Mouse (Mus musculus) hindbrain, embryonic 10.5 days (tissue): ENCODE measurements around the gene Gstm1. TPM values are rescaled to one million over a fixed set of nuclear protein-coding genes. Genes with fewer than 3 reads are reported as not detected.
"Not testable (repeated sequence)": the region's sequence is repeated elsewhere in the genome, so short reads cannot be mapped to it uniquely, and the experiment has no call there.

Source experiments
- DNase-seq: peaks from one replicate; pipeline ENCODE4 v3.0.0-alpha.2; 2017; ENCODE audit warnings: low spot score
- H3K27ac ChIP-seq: fragments of 300-500 bp; sonication (generic); 2 replicates; pipeline ENCODE4 v1.5.1; 2016; ENCODE audit warnings: mild to moderate bottlenecking, moderate library complexity
- H3K27me3 ChIP-seq: fragments of 300-500 bp; sonication (generic); 2 replicates; pipeline ENCODE4 v1.6.1; 2016; ENCODE audit warnings: mild to moderate bottlenecking; ENCODE audit not compliant: poor library complexity, insufficient read depth, severe bottlenecking
- H3K36me3 ChIP-seq: fragments of 300-500 bp; sonication (generic); 2 replicates; pipeline ENCODE4 v1.6.1; 2016; ENCODE audit warnings: mild to moderate bottlenecking, moderate library complexity
- H3K4me1 ChIP-seq: fragments of 300-500 bp; sonication (generic); replicated peaks from 2 replicates; pipeline ENCODE4 v1.6.1; 2016; ENCODE audit warnings: mild to moderate bottlenecking
- H3K4me3 ChIP-seq: fragments of 300-500 bp; sonication (generic); 2 replicates; pipeline ENCODE4 v1.5.1; 2016; ENCODE audit warnings: mild to moderate bottlenecking, moderate library complexity
- H3K9me3 ChIP-seq: fragments of 300-500 bp; sonication (generic); 2 replicates; pipeline ENCODE4 v1.6.1; 2016; ENCODE audit warnings: mild to moderate bottlenecking, moderate library complexity
- WGBS: fragments of 180-500 bp; shearing (Covaris S2); methylation state at CpG from one replicate; pipeline ENCODE4 v1.1.7; 2016; 5-methylcytosine and 5-hydroxymethylcytosine counted together
- polyA plus RNA-seq: library from polyadenylated mRNA; unstranded; fragments of >200 nt; fragmentation: Nextera tagmentation; extraction: Ambion mirVana; gene quantifications from 2 replicates; pipeline ENCODE4 v1.2.1, GENCODE M21; 2016

Gstm1 gene
- polyA plus RNA-seq, 1 experiment from 2014 or later: 44.4 TPM

GRCm38 (mm10) chr3:107974237-107974636 is 43.5 kb downstream of the Gstm1 start:
- 88% methylated on average over 1 of the region's 1 CpGs for WGBS
- Histone ChIP-seq H3K36me3 (no peaks in the 10 kb centered on the region), H3K27me3 (no peaks in the 10 kb centered on the region), H3K27ac (no peak overlapping the region), H3K4me3 (no peak overlapping the region), H3K9me3 (no peaks in the 10 kb centered on the region), H3K4me1 (no peaks in the 10 kb centered on the region)
- DNase-seq: no peak

DNA sequence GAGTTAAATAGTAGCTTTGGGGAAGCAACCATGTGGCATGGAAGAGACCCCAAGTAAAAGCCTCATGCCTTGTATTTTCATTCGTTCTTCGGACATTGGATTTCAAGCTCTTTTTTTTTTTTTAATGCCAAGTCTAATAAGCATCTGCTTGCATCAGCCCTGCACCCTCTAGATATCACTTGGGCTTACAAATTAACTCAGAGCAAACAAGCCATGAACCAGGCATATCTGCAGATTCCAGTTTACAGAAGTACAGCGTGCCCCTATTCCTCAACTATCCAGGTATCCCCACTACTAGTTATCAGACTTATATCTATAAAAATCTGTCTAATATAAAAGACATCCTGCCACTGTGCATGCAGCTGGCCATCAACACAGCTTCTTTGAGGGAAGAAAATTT is 45.7 kb downstream of the Gstm1 start:
- Histone ChIP-seq H3K4me3 (no peak overlapping the region), H3K36me3 (no peaks in the 10 kb centered on the region), H3K9me3 (no peaks in the 10 kb centered on the region), H3K27me3 (no peaks in the 10 kb centered on the region), H3K4me1 (no peaks in the 10 kb centered on the region), H3K27ac (no peak overlapping the region)
- WGBS: 94% methylated on average over 3 of the region's 3 CpGs
- no peak for DNase-seq

- 49% methylated on average over 3 of the region's 3 CpGs for WGBS
- H3K27me3 ChIP-seq, H3K9me3 ChIP-seq, H3K36me3 ChIP-seq, H3K27ac ChIP-seq, DNase-seq, H3K4me1 ChIP-seq, H3K4me3 ChIP-seq: not testable (repeated sequence)
Measured at GRCm38 (mm10) chr3:107971101-107971500, 46.7 kb downstream of the Gstm1 start.

DNA sequence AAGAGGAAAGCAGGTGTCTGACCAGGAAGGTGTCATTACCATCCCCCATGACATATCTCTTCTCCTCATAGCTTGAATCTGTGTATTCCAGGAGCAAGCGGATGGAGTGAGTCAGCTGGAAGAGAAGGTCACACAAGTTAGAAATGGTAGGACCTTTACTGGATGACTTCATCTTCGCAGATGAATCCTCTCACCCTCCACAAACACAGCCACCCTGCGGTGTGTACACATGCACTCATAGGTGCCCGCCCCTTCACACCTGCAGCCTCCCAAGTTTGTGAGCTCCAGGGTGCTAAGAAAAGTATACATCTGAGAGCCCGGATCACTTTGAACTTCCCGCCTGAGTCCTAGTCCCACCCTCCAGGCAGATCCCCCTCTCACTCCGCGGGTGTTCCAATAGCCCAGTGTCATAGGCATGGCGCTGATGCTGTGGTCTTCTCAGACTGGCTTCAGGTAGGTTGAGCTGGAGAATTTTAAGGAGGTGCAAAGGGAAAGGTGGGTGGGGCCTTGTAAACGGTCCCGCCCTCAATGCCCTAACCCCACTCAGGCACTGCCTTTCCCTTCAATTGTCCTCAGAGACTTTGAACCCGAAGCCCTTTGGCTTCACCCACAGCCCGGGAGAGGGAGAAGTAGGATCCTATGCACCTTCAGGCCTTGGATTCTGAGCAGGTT is 48.9 kb downstream of the Gstm1 start, which contains the start of gene Gstm3:
TSS of gene Gstm3 (minus strand) at position 560 of the 672 bp plus-strand sequence.
- H3K36me3 ChIP-seq: no peaks in the 10 kb centered on the region
- H3K9me3 ChIP-seq: no peaks in the 10 kb centered on the region
- DNase-seq: no peak
- WGBS: 65% methylated on average over 13 of the region's 13 CpGs
- no peaks in the 10 kb centered on the region for H3K27me3 ChIP-seq
- peaks cover 10% of the 10 kb centered on the region; the same call in 1 of the 2 replicates for H3K4me1 ChIP-seq
- no peak within 1 kb of the TSS for H3K27ac ChIP-seq
- no peak within 1 kb of the TSS for H3K4me3 ChIP-seq

- Histone ChIP-seq H3K27me3 (no peaks in the 10 kb centered on the region), H3K4me3 (no peak overlapping the region), H3K36me3 (no peaks in the 10 kb centered on the region), H3K4me1 (peaks cover 13% of the 10 kb centered on the region; the same call in 1 of the 2 replicates), H3K27ac (no peak overlapping the region), H3K9me3 (no peaks in the 10 kb centered on the region)
- no peak for DNase-seq
- WGBS: 92% methylated on average over 5 of the region's 5 CpGs
Measured at GRCm38 (mm10) chr3:107966631-107967030, 51.1 kb downstream of the Gstm1 start.

DNA sequence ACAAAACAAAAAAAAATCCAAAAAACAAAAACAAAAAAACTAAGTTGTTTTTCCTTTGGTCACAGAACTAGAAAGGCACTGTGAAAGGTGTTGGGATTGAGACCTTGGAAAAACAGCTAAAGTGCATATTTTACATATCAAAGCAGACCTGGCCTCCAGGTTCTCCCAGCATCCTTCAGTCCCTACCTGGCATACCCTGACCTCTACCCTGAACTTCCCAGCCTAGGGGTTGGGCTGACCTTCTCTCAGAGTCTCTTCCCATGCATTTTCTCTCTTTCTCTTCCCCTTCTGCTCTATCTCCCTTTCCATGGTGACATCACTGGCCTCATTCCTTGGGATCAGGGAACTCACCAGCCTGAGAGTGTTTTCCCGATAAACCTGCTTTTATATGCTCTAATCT is 52.2 kb downstream of the Gstm1 start:
- Histone ChIP-seq H3K4me1 (peaks cover 13% of the 10 kb centered on the region; the same call in 1 of the 2 replicates), H3K27me3 (no peaks in the 10 kb centered on the region), H3K36me3 (no peaks in the 10 kb centered on the region), H3K4me3 (no peak overlapping the region), H3K9me3 (no peaks in the 10 kb centered on the region), H3K27ac (no peak overlapping the region)
- no peak for DNase-seq
- WGBS: 85% methylated on average over 1 of the region's 1 CpGs

DNA sequence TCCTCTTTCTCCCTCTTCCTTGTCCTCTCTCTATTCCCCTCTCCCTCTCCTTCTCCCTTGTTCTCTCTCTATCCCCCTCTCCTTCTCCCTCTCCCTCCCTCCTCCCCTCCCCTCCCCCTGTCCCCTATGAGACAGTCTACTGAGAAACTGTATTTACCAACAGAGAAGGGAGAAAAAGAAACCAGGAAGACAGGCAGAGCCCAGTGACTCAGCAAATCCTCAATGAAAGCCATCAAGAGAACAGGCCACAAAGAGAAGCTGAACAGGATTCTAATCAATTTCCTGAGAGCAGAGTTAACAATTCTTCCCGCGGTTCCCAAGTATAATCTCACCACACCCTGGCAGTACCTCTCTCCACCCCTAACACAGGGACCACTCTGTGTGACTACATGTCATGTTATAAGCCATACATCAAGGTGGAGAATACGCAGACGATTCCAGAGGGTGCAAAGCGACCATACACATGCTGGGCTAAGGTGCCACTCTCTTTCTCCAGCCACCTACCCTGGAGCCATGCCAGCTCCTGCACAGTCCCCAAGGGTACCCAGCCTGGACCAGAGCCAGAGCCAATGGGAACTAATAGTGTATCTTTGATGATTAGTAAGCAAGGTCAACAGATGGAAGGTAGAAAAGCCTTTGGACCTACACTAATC is 53.0 kb downstream of the Gstm1 start:
- H3K27me3 ChIP-seq: no peaks in the 10 kb centered on the region
- H3K36me3 ChIP-seq: no peaks in the 10 kb centered on the region
- H3K9me3 ChIP-seq: no peaks in the 10 kb centered on the region
- 0 out of 2 replicates have a peak overlapping the region, but pooled peaks have one; percentile 8 for H3K27ac ChIP-seq
- DNase-seq: no peak
- 78% methylated on average over 5 of the region's 5 CpGs for WGBS
- peaks cover 13% of the 10 kb centered on the region; the same call in 1 of the 2 replicates for H3K4me1 ChIP-seq
- no peak overlapping the region for H3K4me3 ChIP-seq

DNA sequence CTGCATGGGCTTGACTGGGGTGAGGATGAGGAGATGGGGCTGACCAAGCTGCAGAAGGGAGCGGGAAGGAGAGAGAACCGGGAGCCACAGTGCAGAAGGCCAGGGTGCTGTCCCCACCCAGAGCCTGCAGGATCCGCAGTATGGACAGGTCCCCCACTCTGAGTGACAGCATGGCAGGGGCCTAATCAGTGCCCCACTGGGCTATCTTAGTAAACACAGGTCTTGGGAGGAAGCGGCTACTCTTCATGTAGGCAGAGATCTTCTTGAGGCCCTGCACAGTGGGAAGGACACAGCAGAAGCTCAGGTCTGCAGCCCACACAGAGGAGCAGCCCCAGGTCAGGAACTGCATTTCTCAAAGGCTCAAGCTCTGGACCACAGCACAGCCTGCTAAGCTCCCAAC is 53.7 kb downstream of the Gstm1 start:
- DNase-seq: no peak
- H3K27ac ChIP-seq: 0 out of 2 replicates have a peak overlapping the region, but pooled peaks have one; percentile 8

More for the DNA sequence above, 53.7 kb downstream of the Gstm1 start:
- Histone ChIP-seq H3K9me3 (no peaks in the 10 kb centered on the region), H3K4me1 (peaks cover 13% of the 10 kb centered on the region; the same call in 1 of the 2 replicates), H3K27me3 (no peaks in the 10 kb centered on the region), H3K4me3 (no peak overlapping the region), H3K36me3 (no peaks in the 10 kb centered on the region)
- 69% methylated on average over 4 of the region's 4 CpGs for WGBS

Other genes with a start within 250 kb of the Gstm1 start
- gene Eps8l3, start 140.7 kb downstream of the Gstm1 start, polyA plus RNA-seq: not detected in 2 replicates
- 219 and 233 TPM in 2 replicates for gene Gstm5, start 122.2 kb downstream of the Gstm1 start, polyA plus RNA-seq
- gene Gstm7, start 86.2 kb downstream of the Gstm1 start, polyA plus RNA-seq: 19.3 and 49.5 TPM in 2 replicates
- gene Gstm6, start 74.2 kb downstream of the Gstm1 start, polyA plus RNA-seq: 10.8 and 10.9 TPM in 2 replicates
- not detected in 2 replicates for gene Gstm3, start 48.7 kb downstream of the Gstm1 start, polyA plus RNA-seq
- gene Gstm2, start 31.5 kb downstream of the Gstm1 start, polyA plus RNA-seq: 20.7 and 25.7 TPM in 2 replicates
- 12.8 and 13.9 TPM in 2 replicates for gene Gstm4, start 26.9 kb upstream of the Gstm1 start, polyA plus RNA-seq
- gene Ampd2, start 68.7 kb upstream of the Gstm1 start, polyA plus RNA-seq: 53.3 and 58.7 TPM in 2 replicates
- gene Gnat2, start 74.8 kb upstream of the Gstm1 start, polyA plus RNA-seq: 0.46 and 0.81 TPM in 2 replicates
- gene Gnai3, start 128.2 kb upstream of the Gstm1 start, polyA plus RNA-seq: 178 and 201 TPM in 2 replicates
- gene Gpr61, start 136.9 kb upstream of the Gstm1 start, polyA plus RNA-seq: 0.95 and 1.4 TPM in 2 replicates
- gene Amigo1, start 168.4 kb upstream of the Gstm1 start, polyA plus RNA-seq: 5.8 and 6.2 TPM in 2 replicates
- gene Cyb561d1, start 183.2 kb upstream of the Gstm1 start, polyA plus RNA-seq: 5.2 TPM in 2 replicates
- 24.2 and 26.8 TPM in 2 replicates for gene Atxn7l2, start 193.0 kb upstream of the Gstm1 start, polyA plus RNA-seq
- gene Sypl2, start 208.7 kb upstream of the Gstm1 start, polyA plus RNA-seq: 1.0 TPM in 2 replicates
- gene Psma5, start 239.0 kb upstream of the Gstm1 start, polyA plus RNA-seq: 296 and 335 TPM in 2 replicates